Mouse (Mus musculus) bone marrow macrophage, adult 2 months (primary cell): ENCODE measurements around the gene Gfod2.

Experiments used
- CTCF ChIP-seq: IDR thresholded peaks from 2 replicates; pipeline ENCODE4 v1.5.1; 2012; ENCODE audit warnings: low read depth, mild to moderate bottlenecking, low read length, moderate library complexity
- POLR2A ChIP-seq: IDR thresholded peaks from 2 replicates; pipeline ENCODE4 v1.6.1; 2012; ENCODE audit warnings: mild to moderate bottlenecking, low read depth, low read length, borderline replicate concordance

DNA sequence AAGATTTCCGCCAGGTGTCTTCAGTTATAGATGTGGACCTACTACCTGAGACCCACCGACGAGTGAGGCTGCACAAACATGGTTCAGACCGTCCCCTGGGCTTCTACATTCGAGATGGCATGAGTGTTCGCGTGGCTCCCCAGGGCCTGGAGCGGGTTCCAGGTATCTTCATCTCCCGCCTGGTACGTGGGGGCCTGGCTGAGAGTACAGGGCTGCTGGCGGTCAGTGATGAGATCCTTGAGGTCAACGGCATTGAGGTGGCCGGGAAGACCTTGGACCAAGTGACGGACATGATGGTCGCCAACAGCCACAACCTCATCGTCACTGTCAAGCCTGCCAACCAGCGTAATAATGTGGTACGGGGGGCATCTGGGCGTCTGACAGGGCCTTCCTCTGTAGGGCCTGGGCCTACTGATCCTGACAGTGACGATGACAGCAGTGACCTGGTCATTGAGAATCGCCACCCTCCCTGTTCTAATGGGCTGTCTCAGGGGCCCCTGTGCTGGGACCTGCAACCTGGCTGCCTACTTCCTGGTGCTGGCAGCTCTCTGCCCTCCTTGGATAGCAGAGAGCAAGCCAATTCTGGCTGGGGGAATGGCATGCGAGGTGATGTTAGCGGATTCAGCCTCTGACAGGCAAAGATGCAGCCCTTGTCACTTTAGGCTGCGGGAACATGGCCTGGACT is 55.6 kb downstream of the Gfod2 start:
- TF ChIP-seq POLR2A (no peak), CTCF (no peak)
